Mouse (Mus musculus) splenic B cell, adult 2 months (primary cell): ENCODE data around the gene Gm28041.

Source experiments
- DNase-seq: peaks from one replicate; pipeline ENCODE4 v3.0.0-alpha.2; 2011; ENCODE audit warnings: low read depth, low spot score
- H3K27me3 ChIP-seq: 2 replicates; pipeline ENCODE4 v1.6.1; 2012; ENCODE audit warnings: mild to moderate bottlenecking, low read length, moderate library complexity, mixed read lengths; ENCODE audit not compliant: control insufficient read depth, poor library complexity, insufficient read depth, severe bottlenecking
- H3K36me3 ChIP-seq: 2 replicates; pipeline ENCODE4 v1.6.1; 2012; ENCODE audit warnings: mild to moderate bottlenecking, low read length, moderate library complexity, mixed read lengths; ENCODE audit not compliant: control insufficient read depth, poor library complexity, insufficient read depth, severe bottlenecking

Gene Gm28041

GRCm38 (mm10) chr13:67332019-67332724 is 43.4 kb downstream of the Gm28041 start, which contains the start of gene Zfp595:
Gene Zfp595 (minus strand): TSS chr13:67332570.
- Histone ChIP-seq H3K27me3 (no peaks in the 10 kb centered on the region), H3K36me3 (no peaks in the 10 kb centered on the region)
- peak; percentile 91 for DNase-seq

GRCm38 (mm10) chr13:67306718-67307117 is 68.8 kb downstream of the Gm28041 start:
- Histone ChIP-seq H3K27me3 (no peaks in the 10 kb centered on the region), H3K36me3 (no peaks in the 10 kb centered on the region)
- no peak for DNase-seq

GRCm38 (mm10) chr13:67305822-67306672 is 69.5 kb downstream of the Gm28041 start, which contains the start of gene Zfp457:
Gene Zfp457 (minus strand): TSS chr13:67306485.
- peak; percentile 91 for DNase-seq
- no peaks in the 10 kb centered on the region for H3K36me3 ChIP-seq

More at GRCm38 (mm10) chr13:67305822-67306672, 69.5 kb downstream of the Gm28041 start, which contains the start of gene Zfp457:
- H3K27me3 ChIP-seq, result no peaks in the 10 kb centered on the region
